Mouse (Mus musculus): ENCODE data around the gene Ttc39a. TPM values are rescaled to one million over a fixed set of nuclear protein-coding genes. Genes with fewer than 3 reads are reported as not detected.

The Ttc39a gene
- polyA plus RNA-seq (2014; fragmentation: Nextera tagmentation; extraction: Ambion mirVana), result 1.3 and 2.2 TPM in 2 replicates

- ATAC-seq (ENCODE audit: low FRiP score, low TSS enrichment) (peak; percentile 55), DNase-seq (peak; percentile 66)
- no peaks in the 10 kb centered on the region for H3K9me3 ChIP-seq (ENCODE audit: control insufficient read depth, low read length)
- H3K27me3 ChIP-seq (ENCODE audit: control insufficient read depth, insufficient read depth, low read length), result no peaks in the 10 kb centered on the region; the same call in 1 of the 2 replicates
- H3K36me3 ChIP-seq (ENCODE audit: control insufficient read depth, insufficient read depth, low read length), result no peaks in the 10 kb centered on the region
- H3K4me2 ChIP-seq (ENCODE audit: low read length), result peak within 1 kb of the TSS; percentile 96
- peak within 1 kb of the TSS; percentile 53 for H3K4me3 ChIP-seq (replicated peaks; ENCODE audit: low read depth, low read length)
- peaks cover 9% of the 10 kb centered on the region; the same call in 1 of the 2 replicates for H3K4me1 ChIP-seq (ENCODE audit: control insufficient read depth, insufficient read depth, low read length)
- WGBS, result under 1% methylated on average over 56 of the region's 56 CpGs
- no peak within 1 kb of the TSS for H3K27ac ChIP-seq (replicated peaks; ENCODE audit: low read depth, low read length)
- peak within 1 kb of the TSS; percentile 74 for H3K9ac ChIP-seq (replicated peaks; ENCODE audit: low read length)
These were observed at the start of gene Ttc39a for GRCm38 (mm10) chr4:109406486-109407175. Gene Ttc39a, plus strand, starts transcription at chr4:109406623.

- no peak overlapping the region for H3K27ac ChIP-seq (replicated peaks; ENCODE audit: low read depth, low read length)
- no peak overlapping the region for H3K9ac ChIP-seq (replicated peaks; ENCODE audit: low read length)
- H3K9me3 ChIP-seq (ENCODE audit: control insufficient read depth, low read length), result no peaks in the 10 kb centered on the region
- H3K4me1 ChIP-seq (ENCODE audit: control insufficient read depth, insufficient read depth, low read length), result no peaks in the 10 kb centered on the region
- H3K4me3 ChIP-seq (replicated peaks; ENCODE audit: low read depth, low read length), result no peak overlapping the region
- WGBS, result 87% methylated on average over 1 of the region's 1 CpGs
- H3K36me3 ChIP-seq (ENCODE audit: control insufficient read depth, insufficient read depth, low read length), result peaks cover 77% of the 10 kb centered on the region
- ATAC-seq (ENCODE audit: low FRiP score, low TSS enrichment) (no peak), DNase-seq (no peak)
- H3K4me2 ChIP-seq (ENCODE audit: low read length), result no peak overlapping the region
- H3K27me3 ChIP-seq (ENCODE audit: control insufficient read depth, insufficient read depth, low read length), result no peaks in the 10 kb centered on the region
These were observed 28.3 kb upstream of the Ttc39a start for GRCm38 (mm10) chr4:109378107-109378506.

- WGBS, result 63% methylated on average over 2 of the region's 2 CpGs
- ATAC-seq (ENCODE audit: low FRiP score, low TSS enrichment) (no peak), DNase-seq (no peak)
- H3K9ac ChIP-seq (replicated peaks; ENCODE audit: low read length), result no peak overlapping the region
- H3K4me1 ChIP-seq (ENCODE audit: control insufficient read depth, insufficient read depth, low read length), result no peaks in the 10 kb centered on the region
- H3K27me3 ChIP-seq (ENCODE audit: control insufficient read depth, insufficient read depth, low read length), result no peaks in the 10 kb centered on the region
- no peak overlapping the region for H3K4me3 ChIP-seq (replicated peaks; ENCODE audit: low read depth, low read length)
- H3K36me3 ChIP-seq (ENCODE audit: control insufficient read depth, insufficient read depth, low read length), result peaks cover 50% of the 10 kb centered on the region
- no peak overlapping the region for H3K27ac ChIP-seq (replicated peaks; ENCODE audit: low read depth, low read length)
- H3K4me2 ChIP-seq (ENCODE audit: low read length), result no peak overlapping the region
- no peaks in the 10 kb centered on the region for H3K9me3 ChIP-seq (ENCODE audit: control insufficient read depth, low read length)
These were observed 24.0 kb upstream of the Ttc39a start for GRCm38 (mm10) chr4:109382457-109382856.

- no peaks in the 10 kb centered on the region for H3K4me1 ChIP-seq (ENCODE audit: control insufficient read depth, insufficient read depth, low read length)
- H3K4me3 ChIP-seq (replicated peaks; ENCODE audit: low read depth, low read length), result no peak overlapping the region
- ATAC-seq (ENCODE audit: low FRiP score, low TSS enrichment), result no peak
- H3K9ac ChIP-seq (replicated peaks; ENCODE audit: low read length), result no peak overlapping the region
- H3K9me3 ChIP-seq (ENCODE audit: control insufficient read depth, low read length), result no peaks in the 10 kb centered on the region
- no peak overlapping the region for H3K27ac ChIP-seq (replicated peaks; ENCODE audit: low read depth, low read length)
- peak; percentile 46 for DNase-seq
- H3K36me3 ChIP-seq (ENCODE audit: control insufficient read depth, insufficient read depth, low read length), result peaks cover 38% of the 10 kb centered on the region
- H3K27me3 ChIP-seq (ENCODE audit: control insufficient read depth, insufficient read depth, low read length), result no peaks in the 10 kb centered on the region
- 16% methylated on average over 4 of the region's 4 CpGs for WGBS
- H3K4me2 ChIP-seq (ENCODE audit: low read length), result no peak overlapping the region
These were observed 20.8 kb upstream of the Ttc39a start for GRCm38 (mm10) chr4:109385599-109385998.

- no peak for ATAC-seq (ENCODE audit: low FRiP score, low TSS enrichment)
- Histone ChIP-seq H3K4me3 (replicated peaks; ENCODE audit: low read depth, low read length) (no peak overlapping the region), H3K4me2 (ENCODE audit: low read length) (no peak overlapping the region), H3K9me3 (ENCODE audit: control insufficient read depth, low read length) (no peaks in the 10 kb centered on the region), H3K27me3 (ENCODE audit: control insufficient read depth, insufficient read depth, low read length) (no peaks in the 10 kb centered on the region), H3K36me3 (ENCODE audit: control insufficient read depth, insufficient read depth, low read length) (peaks cover 14% of the 10 kb centered on the region; the same call in 1 of the 2 replicates), H3K4me1 (ENCODE audit: control insufficient read depth, insufficient read depth, low read length) (no peaks in the 10 kb centered on the region), H3K9ac (replicated peaks; ENCODE audit: low read length) (no peak overlapping the region), H3K27ac (replicated peaks; ENCODE audit: low read depth, low read length) (no peak overlapping the region)
- 87% methylated on average over 6 of the region's 6 CpGs for WGBS
- DNase-seq, result no peak
These were observed 13.1 kb upstream of the Ttc39a start for GRCm38 (mm10) chr4:109393229-109393779.

GRCm38 (mm10) chr4:109393902-109394301 lies 12.5 kb upstream of the Ttc39a start:
- WGBS, result 14% methylated on average over 13 of the region's 13 CpGs
- ATAC-seq (ENCODE audit: low FRiP score, low TSS enrichment), result no peak

GRCm38 (mm10) chr4:109394314-109395074 lies 11.9 kb upstream of the Ttc39a start:
- ATAC-seq (ENCODE audit: low FRiP score, low TSS enrichment) (0 out of 2 replicates have a peak, but pooled peaks have one; percentile 27), DNase-seq (peak; percentile 13)
- H3K4me1 ChIP-seq (ENCODE audit: control insufficient read depth, insufficient read depth, low read length), result no peaks in the 10 kb centered on the region
- 33% methylated on average over 13 of the region's 13 CpGs for WGBS
- H3K9me3 ChIP-seq (ENCODE audit: control insufficient read depth, low read length), result no peaks in the 10 kb centered on the region
- no peak overlapping the region; the same call in 1 of the 2 replicates for H3K9ac ChIP-seq (replicated peaks; ENCODE audit: low read length)
- 0 out of 2 replicates have a peak overlapping the region, but pooled peaks have one; percentile 0 for H3K4me3 ChIP-seq (replicated peaks; ENCODE audit: low read depth, low read length)
- H3K27me3 ChIP-seq (ENCODE audit: control insufficient read depth, insufficient read depth, low read length), result no peaks in the 10 kb centered on the region
- peaks cover 4% of the 10 kb centered on the region; the same call in 1 of the 2 replicates for H3K36me3 ChIP-seq (ENCODE audit: control insufficient read depth, insufficient read depth, low read length)
- H3K27ac ChIP-seq (replicated peaks; ENCODE audit: low read depth, low read length), result no peak overlapping the region
- peak overlapping the region; percentile 40 for H3K4me2 ChIP-seq (ENCODE audit: low read length)

More at GRCm38 (mm10) chr4:109393902-109394301, 12.5 kb upstream of the Ttc39a start:
- Histone ChIP-seq H3K36me3 (ENCODE audit: control insufficient read depth, insufficient read depth, low read length) (peaks cover 8% of the 10 kb centered on the region; the same call in 1 of the 2 replicates), H3K9me3 (ENCODE audit: control insufficient read depth, low read length) (no peaks in the 10 kb centered on the region), H3K9ac (replicated peaks; ENCODE audit: low read length) (no peak overlapping the region; the same call in 1 of the 2 replicates), H3K4me1 (ENCODE audit: control insufficient read depth, insufficient read depth, low read length) (no peaks in the 10 kb centered on the region), H3K27me3 (ENCODE audit: control insufficient read depth, insufficient read depth, low read length) (no peaks in the 10 kb centered on the region), H3K27ac (replicated peaks; ENCODE audit: low read depth, low read length) (no peak overlapping the region), H3K4me3 (replicated peaks; ENCODE audit: low read depth, low read length) (0 out of 2 replicates have a peak overlapping the region, but pooled peaks have one; percentile 0), H3K4me2 (ENCODE audit: low read length) (peak overlapping the region; percentile 40)
- DNase-seq, result no peak

- no peak for ATAC-seq (ENCODE audit: low FRiP score, low TSS enrichment)
- H3K36me3 ChIP-seq (ENCODE audit: control insufficient read depth, insufficient read depth, low read length), result no peaks in the 10 kb centered on the region
- no peaks in the 10 kb centered on the region for H3K27me3 ChIP-seq (ENCODE audit: control insufficient read depth, insufficient read depth, low read length)
- no peak overlapping the region for H3K27ac ChIP-seq (replicated peaks; ENCODE audit: low read depth, low read length)
- no peak overlapping the region for H3K4me3 ChIP-seq (replicated peaks; ENCODE audit: low read depth, low read length)
- H3K4me1 ChIP-seq (ENCODE audit: control insufficient read depth, insufficient read depth, low read length), result no peaks in the 10 kb centered on the region
- H3K4me2 ChIP-seq (ENCODE audit: low read length), result no peak overlapping the region
- WGBS, result 75% methylated on average over 10 of the region's 10 CpGs
- H3K9ac ChIP-seq (replicated peaks; ENCODE audit: low read length), result no peak overlapping the region
- DNase-seq, result no peak
- H3K9me3 ChIP-seq (ENCODE audit: control insufficient read depth, low read length), result no peaks in the 10 kb centered on the region
These were observed 6.0 kb upstream of the Ttc39a start for GRCm38 (mm10) chr4:109400366-109400980.
